1 mouse cellular context compared by ENCODE assay signal in the genomic region with DNA sequence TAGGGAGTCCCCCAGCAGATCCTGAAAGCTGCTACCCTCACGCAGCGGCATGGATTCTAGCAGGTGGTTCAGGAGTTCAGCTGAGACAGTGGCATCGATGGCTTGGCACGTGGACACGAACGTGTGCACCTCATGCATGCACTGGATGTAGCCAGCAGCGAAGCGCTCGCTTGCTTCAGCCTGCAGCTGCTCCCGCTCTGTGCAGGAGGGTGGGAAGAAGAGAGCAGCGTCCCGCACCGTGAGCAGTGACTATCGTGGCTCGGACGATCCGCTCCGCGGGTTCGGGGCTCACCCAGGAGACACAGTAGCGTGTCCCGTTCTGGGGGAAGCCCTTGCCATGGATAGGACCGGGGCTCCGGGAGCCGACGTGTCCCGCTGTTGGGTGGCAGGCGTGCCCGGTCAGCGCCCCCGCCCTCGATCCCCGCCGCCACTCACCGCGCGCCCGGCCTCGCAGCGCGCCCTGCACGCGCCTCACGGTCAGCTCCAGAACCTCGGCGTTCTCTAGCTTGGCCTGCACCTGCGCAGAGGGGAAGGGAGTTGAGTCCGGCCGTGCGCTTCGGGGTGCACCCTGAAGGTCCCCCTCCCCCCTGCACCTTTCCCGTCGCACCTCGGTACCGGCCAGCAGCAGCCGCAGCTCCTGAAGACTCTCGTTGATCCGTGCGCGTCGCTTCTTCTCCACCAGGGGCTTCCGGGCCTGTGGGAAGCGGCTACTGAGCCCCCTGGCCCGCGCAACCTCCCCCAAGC.
TF ChIP-seq lines count a peak whose summit lies in the region.

No protein-coding gene starts in this region.

TF ChIP-seq in MEL, 35 proteins besides CTCF, POLR2A, EP300 and RAD21:
- no peak for TF ChIP-seq HCFC1 (IDR thresholded peaks at IDR 0.05; ENCODE audit: low read depth, low read length)
- no peak for TF ChIP-seq MAZ (IDR thresholded peaks at IDR 0.05; ENCODE audit: low read depth, low read length)
- peak; percentile 16; the same call in 1 of the 2 replicates for TF ChIP-seq MXI1 (IDR thresholded peaks at IDR 0.05; ENCODE audit: low read depth, low read length)
- no peak for TF ChIP-seq USF2 (IDR thresholded peaks at IDR 0.05; ENCODE audit: borderline replicate concordance in 1 of 2, insufficient read depth in 1 of 2, low read depth in 1 of 2, low read length in 2 of 2)
- no peak for TF ChIP-seq BHLHE40 (IDR thresholded peaks at IDR 0.05; ENCODE audit: borderline replicate concordance, low read depth, low read length)
- no peak for TF ChIP-seq SMC3 (IDR thresholded peaks at IDR 0.05; ENCODE audit: low read depth, low read length)
- no peak for TF ChIP-seq TAL1 (IDR thresholded peaks at IDR 0.05; ENCODE audit: low read length)
- peak; percentile 57 for TF ChIP-seq MAX (IDR thresholded peaks at IDR 0.05; ENCODE audit: low read length)
- no peak for TF ChIP-seq TCF12 (IDR thresholded peaks at IDR 0.05; ENCODE audit: low read depth, low read length)
- TF ChIP-seq CHD2 (IDR thresholded peaks at IDR 0.05; ENCODE audit: low read length), result no peak
- TF ChIP-seq KAT2A (conservative IDR thresholded peaks at IDR 0.05; ENCODE audit: low read depth, low read length), result no peak
- TF ChIP-seq ZMIZ1 (IDR thresholded peaks at IDR 0.05; ENCODE audit: low read depth, low read length), result no peak
- TF ChIP-seq GABPA (IDR thresholded peaks at IDR 0.05; ENCODE audit: low read depth, low read length), result no peak
- TF ChIP-seq RCOR1 (IDR thresholded peaks at IDR 0.05; ENCODE audit: low read depth, low read length), result no peak
- no peak for TF ChIP-seq ZNF384 (IDR thresholded peaks at IDR 0.05; ENCODE audit: low read depth, low read length)
- TF ChIP-seq CHD1 (IDR thresholded peaks at IDR 0.05; ENCODE audit: low read depth, low read length), result no peak
- TF ChIP-seq NRF1 (IDR thresholded peaks at IDR 0.05; ENCODE audit: insufficient read depth, low read depth, low read length, poor library complexity, severe bottlenecking), result peak; percentile 72
- TF ChIP-seq MAFK (IDR thresholded peaks at IDR 0.05; ENCODE audit: borderline replicate concordance, low read depth, low read length), result no peak
TF ChIP-seq in MEL: peak in this region for 3.
